Mouse (Mus musculus): Measurements from ENCODE around the gene Ankrd13b.

The Ankrd13b gene

GRCm38 (mm10) chr11:77497851-77498250 is 8.4 kb upstream of the Ankrd13b start:
- Histone ChIP-seq H3K9me3 (ENCODE audit: low read length) (no peaks in the 10 kb centered on the region), H3K36me3 (ENCODE audit: insufficient read depth, low read length) (peaks cover 48% of the 10 kb centered on the region), H3K4me3 (replicated peaks; ENCODE audit: low read length) (peak overlapping the region; percentile 69), H3K4me1 (replicated peaks; ENCODE audit: low read depth, low read length) (peaks cover 90% of the 10 kb centered on the region), H3K27me3 (ENCODE audit: insufficient read depth, low read length) (no peaks in the 10 kb centered on the region)
- TF ChIP-seq POU5F1 (IDR thresholded peaks at IDR 0.05; ENCODE audit: borderline replicate concordance, low read length) (no peak), CTCF (conservative IDR thresholded peaks at IDR 0.05; ENCODE audit: low read length) (no peak), NANOG (IDR thresholded peaks at IDR 0.05; ENCODE audit: borderline replicate concordance, low read length) (no peak)

DNA sequence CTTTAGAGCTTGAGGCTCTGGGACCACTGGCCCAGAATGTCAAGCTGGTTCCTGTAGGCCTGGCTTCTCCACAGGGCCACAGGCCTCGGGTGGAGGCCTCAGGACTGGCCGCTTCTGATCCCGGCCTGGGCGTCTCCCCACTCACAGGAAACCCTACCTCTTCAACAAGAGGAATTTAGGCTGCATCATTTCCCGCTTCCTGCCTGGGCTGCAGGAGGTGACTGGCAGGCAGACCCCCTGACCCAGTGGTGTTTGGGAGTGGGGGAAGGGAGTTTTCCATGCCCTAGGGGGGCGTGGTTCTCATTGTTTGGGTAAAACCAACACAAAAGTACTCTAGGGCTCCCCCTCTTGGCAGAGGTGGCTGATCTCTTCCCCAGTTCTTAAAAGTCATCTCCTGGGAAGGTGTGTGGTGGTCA is 7.9 kb upstream of the Ankrd13b start:
- Histone ChIP-seq H3K27me3 (ENCODE audit: insufficient read depth, low read length) (no peaks in the 10 kb centered on the region; the same call in 1 of the 2 replicates), H3K4me1 (replicated peaks; ENCODE audit: low read depth, low read length) (peaks cover 90% of the 10 kb centered on the region), H3K36me3 (ENCODE audit: insufficient read depth, low read length) (peaks cover 43% of the 10 kb centered on the region), H3K4me3 (replicated peaks; ENCODE audit: low read length) (peak overlapping the region; percentile 69), H3K9me3 (ENCODE audit: low read length) (no peaks in the 10 kb centered on the region)
- TF ChIP-seq CTCF (conservative IDR thresholded peaks at IDR 0.05; ENCODE audit: low read length): peak; percentile 52
- TF ChIP-seq POU5F1 (IDR thresholded peaks at IDR 0.05; ENCODE audit: borderline replicate concordance, low read length): no peak

GRCm38 (mm10) chr11:77495507-77495906 is 6.0 kb upstream of the Ankrd13b start:
- TF ChIP-seq NANOG (IDR thresholded peaks at IDR 0.05; ENCODE audit: borderline replicate concordance, low read length) (no peak), CTCF (conservative IDR thresholded peaks at IDR 0.05; ENCODE audit: low read length) (no peak), POU5F1 (IDR thresholded peaks at IDR 0.05; ENCODE audit: borderline replicate concordance, low read length) (no peak)
- Histone ChIP-seq H3K4me3 (replicated peaks; ENCODE audit: low read length) (peak overlapping the region; percentile 91; the same call in 1 of the 2 replicates), H3K27me3 (ENCODE audit: insufficient read depth, low read length) (peaks cover 14% of the 10 kb centered on the region), H3K36me3 (ENCODE audit: insufficient read depth, low read length) (peaks cover 24% of the 10 kb centered on the region), H3K9me3 (ENCODE audit: low read length) (no peaks in the 10 kb centered on the region), H3K4me1 (replicated peaks; ENCODE audit: low read depth, low read length) (peaks cover 90% of the 10 kb centered on the region)

GRCm38 (mm10) chr11:77494782-77495181 is 5.3 kb upstream of the Ankrd13b start:
- H3K9me3 ChIP-seq (ENCODE audit: low read length): no peaks in the 10 kb centered on the region
- TF ChIP-seq CTCF (conservative IDR thresholded peaks at IDR 0.05; ENCODE audit: low read length): no peak
- no peak for TF ChIP-seq POU5F1 (IDR thresholded peaks at IDR 0.05; ENCODE audit: borderline replicate concordance, low read length)
- H3K27me3 ChIP-seq (ENCODE audit: insufficient read depth, low read length): peaks cover 21% of the 10 kb centered on the region
- H3K36me3 ChIP-seq (ENCODE audit: insufficient read depth, low read length): peaks cover 17% of the 10 kb centered on the region
- peak overlapping the region; percentile 91 for H3K4me3 ChIP-seq (replicated peaks; ENCODE audit: low read length)
- H3K4me1 ChIP-seq (replicated peaks; ENCODE audit: low read depth, low read length): peaks cover 89% of the 10 kb centered on the region

GRCm38 (mm10) chr11:77494344-77494676 is 4.8 kb upstream of the Ankrd13b start:
- H3K4me1 ChIP-seq (replicated peaks; ENCODE audit: low read depth, low read length): peaks cover 84% of the 10 kb centered on the region
- peaks cover 22% of the 10 kb centered on the region for H3K27me3 ChIP-seq (ENCODE audit: insufficient read depth, low read length)
- TF ChIP-seq CTCF (conservative IDR thresholded peaks at IDR 0.05; ENCODE audit: low read length) (no peak), POU5F1 (IDR thresholded peaks at IDR 0.05; ENCODE audit: borderline replicate concordance, low read length) (no peak), NANOG (IDR thresholded peaks at IDR 0.05; ENCODE audit: borderline replicate concordance, low read length) (no peak)

DNA sequence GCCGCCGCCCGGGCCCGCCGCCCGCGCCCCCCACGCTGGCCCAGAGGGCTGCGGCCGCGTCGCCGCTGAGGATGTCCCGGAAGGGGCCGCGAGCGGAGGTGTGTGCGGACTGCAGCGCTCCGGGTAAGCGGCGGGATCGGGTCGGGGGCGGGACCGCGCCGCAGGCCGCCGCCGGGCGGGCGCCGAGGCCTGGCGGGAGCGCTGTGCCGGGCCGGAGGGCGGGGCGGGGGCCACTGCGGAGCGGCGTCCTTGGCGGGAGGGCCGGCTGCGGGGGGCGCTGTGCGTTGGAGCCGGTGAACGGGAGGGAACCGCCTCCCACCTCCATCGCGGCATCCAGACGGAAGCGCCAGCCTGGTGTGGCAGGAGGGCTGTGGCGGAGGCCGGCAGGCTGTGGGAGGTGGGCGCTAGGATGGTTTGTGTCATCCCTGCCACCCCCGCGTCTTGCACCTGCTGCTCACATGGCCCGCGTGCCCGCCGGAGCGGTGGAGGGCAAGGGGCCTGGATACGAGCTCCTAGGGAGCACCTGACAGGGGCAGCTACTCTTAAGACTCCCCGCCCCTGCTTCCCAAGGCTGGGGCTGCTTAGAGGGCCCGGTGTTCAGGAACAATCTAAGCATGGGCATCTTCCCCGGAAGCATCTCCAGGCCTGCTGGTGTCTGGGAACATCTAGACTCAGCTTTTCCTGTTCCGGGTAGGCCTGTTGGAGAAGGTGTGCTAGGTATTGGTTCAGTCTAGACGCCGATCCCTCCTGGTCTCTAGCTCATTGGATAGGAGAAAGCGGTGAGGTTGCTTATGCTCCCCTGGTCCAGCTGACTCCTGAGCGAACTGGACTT is 4.2 kb upstream of the Ankrd13b start, which contains the start of gene Git1:
Gene Git1 (plus strand): TSS at position 51 of the 832 bp plus-strand sequence.
- Histone ChIP-seq H3K36me3 (ENCODE audit: insufficient read depth, low read length) (peaks cover 7% of the 10 kb centered on the region; the same call in 1 of the 2 replicates), H3K4me1 (replicated peaks; ENCODE audit: low read depth, low read length) (peaks cover 83% of the 10 kb centered on the region)
- no peak for TF ChIP-seq CTCF (conservative IDR thresholded peaks at IDR 0.05; ENCODE audit: low read length)
- no peak for TF ChIP-seq POU5F1 (IDR thresholded peaks at IDR 0.05; ENCODE audit: borderline replicate concordance, low read length)
- TF ChIP-seq NANOG (IDR thresholded peaks at IDR 0.05; ENCODE audit: borderline replicate concordance, low read length): no peak

More at GRCm38 (mm10) chr11:77494344-77494676, 4.8 kb upstream of the Ankrd13b start:
- H3K4me3 ChIP-seq (replicated peaks; ENCODE audit: low read length): peak overlapping the region; percentile 91
- peaks cover 12% of the 10 kb centered on the region for H3K36me3 ChIP-seq (ENCODE audit: insufficient read depth, low read length)
- H3K9me3 ChIP-seq (ENCODE audit: low read length): no peaks in the 10 kb centered on the region

DNA sequence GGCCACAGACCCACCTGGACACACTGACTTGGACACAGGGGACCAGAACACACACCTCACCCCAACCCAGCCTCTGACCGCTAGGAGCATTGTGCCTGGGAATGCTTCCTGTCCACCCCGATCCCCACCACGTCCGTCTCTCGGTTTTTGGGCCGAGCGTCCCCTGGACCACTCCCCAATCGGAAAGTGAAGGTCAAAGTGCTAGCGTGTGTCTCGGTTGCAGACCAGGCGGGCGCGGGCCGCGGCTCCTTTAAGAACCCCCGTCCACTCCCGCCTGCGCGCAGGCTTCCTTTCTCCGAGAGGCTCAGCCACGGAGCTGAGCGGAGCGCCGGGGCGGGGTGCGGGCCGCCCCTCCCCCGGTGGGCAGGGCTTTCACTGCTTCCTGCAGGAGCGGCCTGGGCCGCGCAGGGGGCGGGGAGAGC is 3.4 kb upstream of the Ankrd13b start:
- peaks cover 35% of the 10 kb centered on the region for H3K27me3 ChIP-seq (ENCODE audit: insufficient read depth, low read length)
- peaks cover 3% of the 10 kb centered on the region; the same call in 1 of the 2 replicates for H3K36me3 ChIP-seq (ENCODE audit: insufficient read depth, low read length)
- peaks cover 77% of the 10 kb centered on the region for H3K4me1 ChIP-seq (replicated peaks; ENCODE audit: low read depth, low read length)
- no peaks in the 10 kb centered on the region for H3K9me3 ChIP-seq (ENCODE audit: low read length)
- H3K4me3 ChIP-seq (replicated peaks; ENCODE audit: low read length): peak overlapping the region; percentile 91
- TF ChIP-seq POU5F1 (IDR thresholded peaks at IDR 0.05; ENCODE audit: borderline replicate concordance, low read length) (no peak), NANOG (IDR thresholded peaks at IDR 0.05; ENCODE audit: borderline replicate concordance, low read length) (no peak), CTCF (conservative IDR thresholded peaks at IDR 0.05; ENCODE audit: low read length) (peak; percentile 10; the same call in 1 of the 2 replicates)

More for the DNA sequence above, 4.2 kb upstream of the Ankrd13b start, which contains the start of gene Git1:
- Histone ChIP-seq H3K27me3 (ENCODE audit: insufficient read depth, low read length) (peaks cover 27% of the 10 kb centered on the region), H3K4me3 (replicated peaks; ENCODE audit: low read length) (peak within 1 kb of the TSS; percentile 91), H3K9me3 (ENCODE audit: low read length) (no peaks in the 10 kb centered on the region)

- TF ChIP-seq NANOG (IDR thresholded peaks at IDR 0.05; ENCODE audit: borderline replicate concordance, low read length) (no peak), POU5F1 (IDR thresholded peaks at IDR 0.05; ENCODE audit: borderline replicate concordance, low read length) (no peak), CTCF (conservative IDR thresholded peaks at IDR 0.05; ENCODE audit: low read length) (no peak)
- Histone ChIP-seq H3K4me1 (replicated peaks; ENCODE audit: low read depth, low read length) (peaks cover 72% of the 10 kb centered on the region), H3K36me3 (ENCODE audit: insufficient read depth, low read length) (peaks cover 3% of the 10 kb centered on the region; the same call in 1 of the 2 replicates), H3K27me3 (ENCODE audit: insufficient read depth, low read length) (peaks cover 41% of the 10 kb centered on the region), H3K9me3 (ENCODE audit: low read length) (no peaks in the 10 kb centered on the region), H3K4me3 (replicated peaks; ENCODE audit: low read length) (peak overlapping the region; percentile 91)
Observed at GRCm38 (mm10) chr11:77492311-77492871, 2.9 kb upstream of the Ankrd13b start.
